Mouse (Mus musculus): ENCODE data around the gene Ptger2.

GRCm38 (mm10) chr14:44981490-44981889, 6.5 kb upstream of the Ptger2 start:
- TF ChIP-seq POLR2A (IDR thresholded peaks at IDR 0.05; ENCODE audit: low read depth, low read length) (no peak), CTCF (IDR thresholded peaks at IDR 0.05; ENCODE audit: extremely low read depth, insufficient read length, insufficient replicate concordance, low read depth, low read length) (peak; percentile 35; the same call in 1 of the 2 replicates)
